Mouse (Mus musculus) CH12.LX (cell line): ENCODE results near the gene Cxcl10.

ENCODE experiments used
- ZMIZ1 ChIP-seq: IDR thresholded peaks from 2 replicates; pipeline ENCODE4 v1.6.1; 2012; ENCODE audit warnings: low read depth, mild to moderate bottlenecking, inconsistent platforms, low read length, improper control_type of control experiment
- ZNF384 ChIP-seq: IDR thresholded peaks from 2 replicates; pipeline ENCODE4 v1.6.1; 2012; ENCODE audit warnings: low read depth, low read length, improper control_type of control experiment, inconsistent platforms

- TF ChIP-seq ZNF384 (no peak), ZMIZ1 (no peak)
Observed at GRCm38 (mm10) chr5:92376795-92377405, 28.2 kb upstream of the Cxcl10 start.
